Mouse (Mus musculus) E14TG2a.4 (cell line): ENCODE results near the gene Dppa4.

ENCODE experiments used
- CTCF ChIP-seq: conservative IDR thresholded peaks from 2 replicates; pipeline ENCODE4 v1.5.1; 2014; ENCODE audit warnings: low read length
- NANOG ChIP-seq: IDR thresholded peaks from 2 replicates; pipeline ENCODE4 v1.6.1; 2014; ENCODE audit warnings: borderline replicate concordance, low read length, mixed read lengths
- POU5F1 ChIP-seq: IDR thresholded peaks from 2 replicates; pipeline ENCODE4 v1.6.1; 2014; ENCODE audit warnings: low read length, borderline replicate concordance

DNA sequence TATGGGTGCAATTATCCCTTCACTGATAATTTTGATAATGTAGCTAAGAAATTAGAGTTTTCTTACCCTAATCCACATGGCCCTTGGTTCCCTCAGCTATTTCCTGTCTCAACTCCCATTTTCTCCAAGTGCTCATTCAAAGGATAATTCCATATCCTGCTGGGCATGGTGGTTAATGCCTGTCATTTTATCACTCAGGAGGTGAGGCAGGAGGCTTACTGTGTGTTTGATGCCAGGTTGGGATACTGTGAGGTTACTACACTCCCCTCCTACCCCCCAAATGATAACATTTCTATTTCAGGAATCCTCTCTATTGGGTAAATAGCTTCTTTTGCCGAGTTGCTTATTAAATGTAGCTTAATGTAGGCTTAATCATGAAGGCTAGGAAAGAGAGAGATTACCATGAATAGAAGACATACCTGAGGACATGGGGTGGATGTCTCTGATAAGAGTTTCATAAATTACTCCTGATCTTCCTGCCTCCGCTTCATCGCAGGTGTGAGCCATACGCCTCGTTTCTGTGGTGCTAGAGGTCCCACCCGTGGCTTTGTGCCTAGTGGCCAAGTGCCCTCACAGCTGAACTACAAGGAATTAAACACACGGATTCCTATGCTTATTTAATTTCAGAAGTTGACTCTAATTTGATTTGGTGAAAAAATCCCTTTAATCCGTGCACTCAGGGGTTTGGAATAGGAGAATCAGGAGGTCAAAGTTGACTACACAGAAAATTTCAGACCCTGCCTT, 40.2 kb downstream of the Dppa4 start:
- TF ChIP-seq CTCF (no peak), POU5F1 (no peak), NANOG (no peak)
